Mouse (Mus musculus) CD8-positive naive resting alpha-beta T cell, adult 57 days (primary cell): ENCODE measurements around the gene S100z. TPM values are rescaled to one million over a fixed set of nuclear protein-coding genes. Genes with fewer than 3 reads are reported as not detected.

Experiments used
- total RNA-seq: library from RNA; stranded (reverse); gene quantifications from one replicate; pipeline ENCODE4 v1.2.4, GENCODE M21; 2023

The S100z gene
- total RNA-seq: not detected

DNA sequence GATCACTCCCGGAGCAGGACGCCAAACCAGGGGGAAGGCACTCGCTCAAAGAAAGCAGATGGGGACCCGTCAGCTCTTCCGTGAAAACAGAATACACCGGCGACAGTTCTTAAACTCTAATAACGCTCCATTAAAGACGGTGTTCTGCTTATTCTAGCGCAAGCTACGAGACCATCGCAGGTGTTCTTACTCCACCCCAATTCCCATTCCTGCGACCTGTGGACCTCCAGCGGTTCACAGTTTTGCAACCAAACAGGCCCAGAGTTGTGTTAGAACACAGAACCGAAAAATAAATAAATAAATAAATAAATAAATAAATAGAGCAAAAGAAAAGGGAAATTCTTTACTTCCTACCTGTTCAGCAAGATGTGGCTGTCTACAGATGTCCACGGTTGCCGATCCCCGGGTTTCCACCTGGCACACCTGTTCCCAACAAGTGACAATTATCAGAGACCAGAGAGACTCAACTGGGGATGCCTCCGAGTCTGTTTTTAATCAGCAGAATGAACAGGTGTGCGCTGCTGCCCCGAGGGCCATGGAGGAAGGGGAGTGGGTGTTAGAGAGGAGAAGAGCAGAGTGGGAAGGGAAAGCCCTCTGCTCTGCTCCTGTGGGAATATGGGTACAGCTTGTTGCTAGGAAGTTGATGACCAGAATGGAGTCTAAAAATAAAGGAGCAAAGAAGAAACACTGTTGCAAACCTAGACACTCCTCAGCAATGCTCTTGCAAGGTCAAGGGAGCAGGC is at the start of gene S100z:
S100z (minus strand) TSS at position 51 of the 743 bp plus-strand sequence.

DNA sequence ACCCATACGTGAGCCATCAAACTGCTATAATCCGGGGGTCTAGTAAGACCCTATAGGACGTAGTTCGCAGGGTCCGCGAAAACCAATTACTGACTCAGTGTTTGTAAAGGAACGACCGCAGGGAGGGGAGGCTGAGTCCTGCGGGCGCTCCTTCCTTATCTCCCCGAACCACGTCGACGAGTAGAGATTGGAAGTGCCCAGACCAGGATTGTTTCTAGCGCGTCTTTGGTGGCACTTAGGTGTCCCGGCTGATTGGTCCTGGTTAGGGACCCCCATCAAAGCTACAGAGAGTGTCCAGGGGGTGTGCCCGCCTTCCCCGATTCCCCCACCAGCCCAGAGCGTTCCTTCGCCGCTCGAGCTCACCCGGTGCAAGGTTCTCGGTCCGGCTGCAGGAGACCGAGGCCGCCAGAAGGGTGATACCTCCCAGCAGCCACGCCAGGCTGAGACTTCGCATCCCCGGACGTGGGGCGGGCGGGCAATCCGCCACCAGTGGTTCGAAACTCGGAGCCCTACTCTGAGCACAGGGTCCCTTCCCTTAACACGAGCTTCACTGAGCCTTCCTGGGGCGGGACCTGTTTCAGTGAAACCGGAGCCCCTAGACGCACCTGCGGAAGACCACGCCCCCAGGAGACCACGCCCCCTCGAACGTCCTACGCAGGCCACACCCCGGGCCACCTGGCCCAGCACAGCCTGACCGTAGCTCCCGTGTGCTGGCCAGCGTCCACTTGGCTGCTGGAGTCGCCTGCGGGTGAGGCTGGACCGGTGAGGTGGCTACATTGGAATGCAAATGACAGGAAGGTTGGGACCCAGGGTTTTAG is 46.4 kb upstream of the S100z start, which contains the start of gene F2rl1:
F2rl1 (minus strand) TSS at position 554 of the 818 bp plus-strand sequence.

DNA sequence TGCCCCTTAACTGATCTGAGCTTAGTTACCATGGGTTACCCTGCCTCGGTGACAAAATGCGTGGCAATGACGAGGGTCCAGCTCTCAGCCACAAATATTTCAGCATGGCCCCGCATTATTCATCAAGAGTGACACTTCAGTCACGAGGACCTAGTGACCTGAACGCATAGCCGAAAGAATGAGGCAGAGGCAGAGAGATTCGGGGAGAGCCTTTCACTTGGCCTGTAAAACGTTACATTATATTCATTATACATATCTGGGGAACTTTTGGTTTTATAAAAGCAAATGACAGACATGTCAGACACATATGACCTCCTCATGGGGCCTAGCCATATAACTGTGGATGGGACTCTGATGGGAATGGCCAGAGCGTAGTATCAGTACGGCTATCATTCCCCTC is 33.7 kb downstream of the S100z start, which contains the start of gene Crhbp:
Crhbp (minus strand) TSS at position 101 of the 400 bp plus-strand sequence.

Other genes starting within 250 kb of the S100z start
- not detected for gene Pde8b, start 228.4 kb downstream of the S100z start, total RNA-seq
- gene Zbed3, start 155.1 kb downstream of the S100z start, total RNA-seq: 14.2 TPM
- 44.6 TPM for gene Aggf1, start 103.4 kb downstream of the S100z start, total RNA-seq
- gene Crhbp, start 33.8 kb downstream of the S100z start, total RNA-seq: not detected
- gene F2rl1, start 46.5 kb upstream of the S100z start, total RNA-seq: 26.3 TPM
- gene F2r, start 139.8 kb upstream of the S100z start, total RNA-seq: 34.1 TPM
- gene F2rl2, start 218.1 kb upstream of the S100z start, total RNA-seq: 0.34 TPM